Mouse (Mus musculus) mammary gland, adult 2 months (tissue): Measurements from ENCODE around the gene Zfp108. TPM values are rescaled to one million over a fixed set of nuclear protein-coding genes. Genes with fewer than 3 reads are reported as not detected.

ENCODE experiments used
- polyA plus RNA-seq: library from polyadenylated mRNA; depleted of rRNA; stranded (reverse); fragments of >200 nt; gene quantifications from 2 replicates; pipeline ENCODE4 v1.2.3, GENCODE M21; 2012; ENCODE audit warnings: low replicate concordance; rRNA removed

Zfp108 gene
- 0.42 and 0.96 TPM in 2 replicates for polyA plus RNA-seq

GRCm38 (mm10) chr7:24254633-24255474, at the start of gene Zfp108:
Gene Zfp108 (plus strand): TSS chr7:24254794.

GRCm38 (mm10) chr7:24211343-24211742, 43.3 kb upstream of the Zfp108 start, which contains the start of gene Zfp111:
Gene Zfp111 (minus strand): TSS chr7:24211443.

GRCm38 (mm10) chr7:24237040-24237791, 17.4 kb upstream of the Zfp108 start, which contains the start of gene Zfp109:
Gene Zfp109 (minus strand): TSS chr7:24237560.

GRCm38 (mm10) chr7:24270288-24270672, 15.7 kb downstream of the Zfp108 start, which contains the start of gene Zfp93:
Gene Zfp93 (plus strand): TSS chr7:24270420.

GRCm38 (mm10) chr7:24300771-24301282, 46.2 kb downstream of the Zfp108 start, which contains the start of gene Zfp61:
Gene Zfp61 (minus strand): TSS chr7:24301232.

Other genes with a start within 250 kb of the Zfp108 start
- not detected in 2 replicates for gene Vmn1r183, start 201.5 kb upstream of the Zfp108 start, polyA plus RNA-seq
- 10.7 and 14.6 TPM in 2 replicates for gene Zfp180, start 172.9 kb upstream of the Zfp108 start, polyA plus RNA-seq
- gene Zfp112, start 142.5 kb upstream of the Zfp108 start, polyA plus RNA-seq = 1.1 and 2.0 TPM in 2 replicates
- 7.0 and 8.8 TPM in 2 replicates for gene Zfp235, start 120.6 kb upstream of the Zfp108 start, polyA plus RNA-seq
- 0.39 and 0.66 TPM in 2 replicates for gene Zfp114, start 79.7 kb upstream of the Zfp108 start, polyA plus RNA-seq
- 1.3 and 2.8 TPM in 2 replicates for gene Zfp111, start 43.4 kb upstream of the Zfp108 start, polyA plus RNA-seq
- gene Zfp109, start 17.2 kb upstream of the Zfp108 start, polyA plus RNA-seq = 0.81 and 1.4 TPM in 2 replicates
- gene Zfp93, start 15.6 kb downstream of the Zfp108 start, polyA plus RNA-seq = 1.2 and 2.0 TPM in 2 replicates
- gene Zfp61, start 46.4 kb downstream of the Zfp108 start, polyA plus RNA-seq = 3.0 and 5.6 TPM in 2 replicates
- 4.3 and 7.8 TPM in 2 replicates for gene Zfp94, start 61.9 kb downstream of the Zfp108 start, polyA plus RNA-seq
- not detected in 2 replicates for gene Tescl, start 79.1 kb downstream of the Zfp108 start, polyA plus RNA-seq
- 0.16 and 2.8 TPM in 2 replicates for gene Lypd5, start 94.4 kb downstream of the Zfp108 start, polyA plus RNA-seq
- 35.8 and 76.3 TPM in 2 replicates for gene Kcnn4, start 115.5 kb downstream of the Zfp108 start, polyA plus RNA-seq
- gene Smg9, start 144.8 kb downstream of the Zfp108 start, polyA plus RNA-seq = 64.5 and 74.1 TPM in 2 replicates
- gene Irgc1, start 197.5 kb downstream of the Zfp108 start, polyA plus RNA-seq = 1.1 and 4.1 TPM in 2 replicates
- 14.8 and 26.7 TPM in 2 replicates for gene Plaur, start 207.7 kb downstream of the Zfp108 start, polyA plus RNA-seq
- 12.6 and 19.7 TPM in 2 replicates for gene Cadm4, start 227.2 kb downstream of the Zfp108 start, polyA plus RNA-seq